Mouse (Mus musculus) lung, adult 2 months (tissue): ENCODE measurements around the gene Zc3h14.

Experiments used
- CTCF ChIP-seq: fragments of 200-500 bp; IDR thresholded peaks from 2 replicates; pipeline ENCODE4 v1.5.1; 2011; ENCODE audit warnings: mild to moderate bottlenecking, low read length, control low read depth; ENCODE audit not compliant: insufficient read depth
- POLR2A ChIP-seq: fragments of 200-500 bp; IDR thresholded peaks from 2 replicates; pipeline ENCODE4 v1.6.1; 2011; ENCODE audit warnings: low read depth, mild to moderate bottlenecking, control low read depth, low read length, borderline replicate concordance; ENCODE audit errors: extremely low read depth

- TF ChIP-seq POLR2A, result no peak
- no peak for TF ChIP-seq CTCF
Measured at GRCm38 (mm10) chr12:98736951-98737800, 9.6 kb upstream of the Zc3h14 start, which contains the start of gene Ptpn21.
